Mouse (Mus musculus) adrenal gland, postnatal 14 days (tissue): Measurements from ENCODE around the gene Serpina1e. TPM values are rescaled to one million over a fixed set of nuclear protein-coding genes. Genes with fewer than 3 reads are reported as not detected.

Experiments used
- DNase-seq: peaks from one replicate; pipeline ENCODE4 v3.0.0; 2021; ENCODE audit warnings: mixed read lengths
- long read RNA-seq, 2 experiments: library from polyadenylated mRNA; stranded (forward); transcript quantifications; one replicate each; pipeline ENCODE4 v2.0.0; 2021
- total RNA-seq: library from RNA; stranded (reverse); gene quantifications from 2 replicates; pipeline ENCODE4 v1.2.3, GENCODE M21; 2021

Gene Serpina1e
- 11.5 and 101 TPM in 2 replicates for total RNA-seq
- long read RNA-seq, experiment 1, partial matches to known transcripts = 0 of 3 reads
- long read RNA-seq, experiment 1, other reads (novel, unspliced or antisense) = 1 of 3 reads
- long read RNA-seq, experiment 2, transcript Serpina1e-201 (5 exons, 1,295 nt) = major isoform, 43 of 58 reads
- long read RNA-seq, experiment 2, partial matches to known transcripts = 7 of 58 reads
- long read RNA-seq, experiment 2, other reads (novel, unspliced or antisense) = 8 of 58 reads

- no peak for DNase-seq
These were observed at the start of gene Serpina1e for GRCm38 (mm10) chr12:103958798-103959197. Gene Serpina1e, minus strand, starts transcription at chr12:103958975.

GRCm38 (mm10) chr12:104004689-104005088 lies 45.9 kb upstream of the Serpina1e start:
- no peak for DNase-seq

- no peak for DNase-seq
These were observed 44.5 kb upstream of the Serpina1e start for GRCm38 (mm10) chr12:104003238-104003612.

GRCm38 (mm10) chr12:104002569-104003237 lies 43.9 kb upstream of the Serpina1e start:
- peak; percentile 50 for DNase-seq

GRCm38 (mm10) chr12:104000594-104000993 lies 41.8 kb upstream of the Serpina1e start:
- no peak for DNase-seq

- no peak for DNase-seq
These were observed 40.8 kb upstream of the Serpina1e start for GRCm38 (mm10) chr12:103999611-104000010.

- no peak for DNase-seq
These were observed 37.7 kb upstream of the Serpina1e start for GRCm38 (mm10) chr12:103996513-103996912.

GRCm38 (mm10) chr12:103995292-103996072 lies 36.7 kb upstream of the Serpina1e start:
- peak; percentile 70 for DNase-seq

GRCm38 (mm10) chr12:103992945-103993344 lies 34.2 kb upstream of the Serpina1e start:
- DNase-seq = no peak

- DNase-seq = no peak
These were observed 31.1 kb upstream of the Serpina1e start, which contains the start of gene Serpina11 for GRCm38 (mm10) chr12:103989857-103990256. Gene Serpina11, minus strand, starts transcription at chr12:103989957.

- no peak for DNase-seq
These were observed 30.7 kb upstream of the Serpina1e start for GRCm38 (mm10) chr12:103989514-103989767.

GRCm38 (mm10) chr12:103988754-103989513 lies 30.2 kb upstream of the Serpina1e start:
- DNase-seq = peak; percentile 18

GRCm38 (mm10) chr12:103985868-103986267 lies 27.1 kb upstream of the Serpina1e start:
- DNase-seq = no peak

GRCm38 (mm10) chr12:103984935-103985334 lies 26.2 kb upstream of the Serpina1e start:
- DNase-seq = peak; percentile 62

GRCm38 (mm10) chr12:103981646-103982360 lies 23.0 kb upstream of the Serpina1e start:
- no peak for DNase-seq

GRCm38 (mm10) chr12:103978294-103978693 lies 19.5 kb upstream of the Serpina1e start:
- DNase-seq = no peak

GRCm38 (mm10) chr12:103977846-103978245 lies 19.1 kb upstream of the Serpina1e start:
- peak; percentile 65 for DNase-seq

GRCm38 (mm10) chr12:103977060-103977459 lies 18.3 kb upstream of the Serpina1e start:
- DNase-seq = peak; percentile 43

- DNase-seq = no peak
These were observed 12.3 kb upstream of the Serpina1e start for GRCm38 (mm10) chr12:103971080-103971479.

- DNase-seq = no peak
These were observed 10.9 kb upstream of the Serpina1e start for GRCm38 (mm10) chr12:103969577-103970116.

GRCm38 (mm10) chr12:103966761-103967160 lies 8.0 kb upstream of the Serpina1e start:
- no peak for DNase-seq
